Mouse (Mus musculus) brain, embryonic 14.5 days (tissue): ENCODE data around the gene Ino80.

Experiments used
- CTCF ChIP-seq: fragments of 200-500 bp; IDR thresholded peaks from 2 replicates; pipeline ENCODE4 v1.5.1; 2012; ENCODE audit warnings: inconsistent platforms, mild to moderate bottlenecking, moderate library complexity, borderline replicate concordance; ENCODE audit not compliant: insufficient read depth, insufficient read length; ENCODE audit errors: extremely low read depth
- POLR2A ChIP-seq: fragments of 200-500 bp; IDR thresholded peaks from 2 replicates; pipeline ENCODE4 v1.6.1; 2012; ENCODE audit warnings: mild to moderate bottlenecking, inconsistent platforms, borderline replicate concordance; ENCODE audit not compliant: poor library complexity, insufficient read depth, insufficient read length, severe bottlenecking; ENCODE audit errors: extremely low read depth

DNA sequence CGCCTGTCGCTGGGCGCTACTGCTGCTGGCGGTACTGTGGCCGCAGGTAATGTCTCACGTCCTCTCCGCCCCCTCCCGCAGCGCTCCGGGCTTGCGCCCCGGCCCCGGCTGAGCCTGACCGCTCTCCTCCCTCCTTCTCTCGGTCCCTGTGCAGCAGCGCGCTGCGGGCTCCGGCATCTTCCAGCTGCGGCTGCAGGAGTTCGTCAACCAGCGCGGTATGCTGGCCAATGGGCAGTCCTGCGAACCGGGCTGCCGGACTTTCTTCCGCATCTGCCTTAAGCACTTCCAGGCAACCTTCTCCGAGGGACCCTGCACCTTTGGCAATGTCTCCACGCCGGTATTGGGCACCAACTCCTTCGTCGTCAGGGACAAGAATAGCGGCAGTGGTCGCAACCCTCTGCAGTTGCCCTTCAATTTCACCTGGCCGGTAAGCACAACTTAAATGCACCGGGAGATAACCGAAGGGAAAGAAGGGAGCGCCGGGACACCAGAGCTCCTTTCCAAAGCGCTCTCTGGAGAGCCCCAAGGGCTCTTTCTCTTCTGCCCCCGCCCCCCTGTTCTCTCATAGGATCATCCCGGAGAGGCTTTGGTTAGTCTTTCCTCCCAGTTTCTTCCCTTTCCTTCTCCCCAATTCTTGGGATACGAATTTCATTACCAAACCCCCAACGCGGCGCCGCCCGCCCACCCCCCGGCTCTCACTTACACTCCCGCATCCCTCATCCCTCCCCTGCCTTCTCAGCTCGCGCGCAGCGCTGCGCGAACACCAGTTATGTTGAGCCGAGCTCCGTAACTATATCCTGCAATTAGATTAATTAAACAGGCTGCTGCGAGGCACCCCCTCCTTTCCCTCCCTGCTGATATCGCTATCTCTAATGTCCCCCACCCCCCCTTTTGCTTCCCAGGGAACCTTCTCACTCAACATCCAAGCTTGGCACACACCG lies 151.1 kb downstream of the Ino80 start:
- TF ChIP-seq POLR2A (no peak), CTCF (no peak)
